Mouse (Mus musculus) heart, adult 11 months (tissue): ENCODE results near the gene Styxl1.

Experiments used
- DNase-seq: peaks from one replicate; pipeline ENCODE4 v3.0.0; 2022

Gene Styxl1

DNA sequence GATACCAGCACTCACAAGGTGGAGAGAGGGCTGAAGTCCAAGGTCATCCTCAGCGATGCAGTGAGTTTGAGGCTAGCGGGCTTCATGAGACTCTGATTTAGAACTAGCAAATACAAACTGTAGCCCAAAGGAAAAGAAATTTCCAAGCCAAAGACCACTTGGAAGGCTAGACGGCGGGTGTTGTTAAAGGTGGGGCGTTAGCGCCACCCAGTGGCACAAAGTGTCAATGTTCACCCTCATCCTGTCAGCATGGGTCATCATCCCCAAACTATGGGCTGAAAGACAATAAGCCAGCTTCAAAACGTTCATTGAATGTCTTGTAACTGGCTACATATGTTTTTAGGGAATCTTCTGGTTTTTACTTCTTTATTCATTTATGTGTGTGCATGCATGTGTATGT, 14.7 kb downstream of the Styxl1 start:
- peak; percentile 95 for DNase-seq

DNA sequence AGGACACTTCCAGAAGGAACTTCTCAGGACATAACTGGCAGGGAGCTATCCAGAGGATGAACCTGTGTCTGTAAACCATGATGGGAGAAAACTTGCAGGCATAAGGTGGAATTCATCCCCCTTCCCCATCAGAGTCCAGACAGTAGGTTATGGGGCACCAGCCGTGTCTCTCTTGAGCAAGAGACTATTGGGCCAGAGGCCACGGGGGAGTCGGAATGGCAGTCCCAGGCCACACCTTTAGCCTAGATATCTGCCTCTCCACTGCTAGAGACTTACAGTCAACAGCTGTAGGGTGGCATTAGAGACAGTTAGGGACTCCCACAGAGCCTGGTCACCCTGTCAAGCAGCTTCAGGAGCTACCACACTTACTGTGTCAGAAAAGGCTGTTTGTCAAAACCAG, 16.3 kb downstream of the Styxl1 start:
- no peak for DNase-seq

DNA sequence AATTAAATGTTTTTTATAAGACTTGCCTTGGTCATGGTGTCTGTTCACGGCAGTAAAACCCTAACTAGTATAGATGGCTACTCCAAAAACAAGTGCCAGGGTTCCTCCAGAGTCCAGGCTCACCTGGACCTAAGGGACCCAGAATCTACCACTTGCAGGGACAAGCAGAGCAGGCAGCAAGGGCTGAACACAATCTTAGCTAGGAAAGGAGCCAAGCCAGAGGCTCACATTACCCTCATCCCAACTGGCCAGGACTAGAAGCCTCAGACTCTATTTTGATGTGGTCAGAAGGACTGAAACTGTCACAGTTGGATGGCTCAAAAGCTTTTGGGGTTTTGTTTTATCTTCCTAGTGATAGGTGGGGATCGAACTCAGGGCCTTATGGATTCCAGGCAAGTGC, 26.6 kb downstream of the Styxl1 start:
- DNase-seq, result no peak

DNA sequence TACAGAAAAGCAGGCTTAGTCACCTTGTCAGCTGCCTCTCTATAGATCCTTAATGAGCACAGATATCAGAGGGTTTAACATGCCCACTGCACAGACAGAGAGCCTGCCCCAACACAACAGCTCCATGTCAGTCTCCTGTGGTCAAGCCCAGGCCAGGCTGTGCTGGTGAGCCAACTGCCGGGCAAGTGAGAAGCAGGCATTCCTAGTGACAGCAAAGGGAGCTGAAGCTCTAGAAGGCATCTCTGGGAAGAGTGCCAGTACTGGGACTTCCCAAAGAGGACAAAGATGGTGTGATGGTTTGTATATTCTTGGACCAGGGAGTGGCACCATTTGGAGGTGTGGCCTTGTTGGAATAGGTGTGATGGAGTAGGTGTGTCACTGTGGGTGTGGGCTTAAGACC, 27.1 kb downstream of the Styxl1 start:
- peak; percentile 84 for DNase-seq

DNA sequence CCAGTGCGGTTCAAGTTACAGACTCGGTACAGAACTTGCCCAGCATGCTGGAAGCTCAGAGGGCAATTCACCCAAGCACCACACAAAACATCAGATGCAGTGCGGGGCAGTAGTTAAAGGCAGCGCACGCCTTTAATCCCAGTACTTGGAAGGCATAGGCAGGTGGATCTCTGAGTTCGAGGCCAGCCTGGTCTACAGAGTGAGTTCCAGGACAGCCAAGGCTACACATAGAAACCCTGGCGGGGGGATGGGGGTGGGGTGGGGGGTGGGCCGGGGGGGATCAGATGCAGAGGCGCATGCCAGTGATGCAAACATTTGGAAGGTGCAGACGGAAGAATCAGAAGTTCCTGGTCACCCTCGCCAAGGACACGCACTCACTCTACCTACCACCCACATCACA, 33.4 kb downstream of the Styxl1 start:
- DNase-seq, result peak; percentile 93

DNA sequence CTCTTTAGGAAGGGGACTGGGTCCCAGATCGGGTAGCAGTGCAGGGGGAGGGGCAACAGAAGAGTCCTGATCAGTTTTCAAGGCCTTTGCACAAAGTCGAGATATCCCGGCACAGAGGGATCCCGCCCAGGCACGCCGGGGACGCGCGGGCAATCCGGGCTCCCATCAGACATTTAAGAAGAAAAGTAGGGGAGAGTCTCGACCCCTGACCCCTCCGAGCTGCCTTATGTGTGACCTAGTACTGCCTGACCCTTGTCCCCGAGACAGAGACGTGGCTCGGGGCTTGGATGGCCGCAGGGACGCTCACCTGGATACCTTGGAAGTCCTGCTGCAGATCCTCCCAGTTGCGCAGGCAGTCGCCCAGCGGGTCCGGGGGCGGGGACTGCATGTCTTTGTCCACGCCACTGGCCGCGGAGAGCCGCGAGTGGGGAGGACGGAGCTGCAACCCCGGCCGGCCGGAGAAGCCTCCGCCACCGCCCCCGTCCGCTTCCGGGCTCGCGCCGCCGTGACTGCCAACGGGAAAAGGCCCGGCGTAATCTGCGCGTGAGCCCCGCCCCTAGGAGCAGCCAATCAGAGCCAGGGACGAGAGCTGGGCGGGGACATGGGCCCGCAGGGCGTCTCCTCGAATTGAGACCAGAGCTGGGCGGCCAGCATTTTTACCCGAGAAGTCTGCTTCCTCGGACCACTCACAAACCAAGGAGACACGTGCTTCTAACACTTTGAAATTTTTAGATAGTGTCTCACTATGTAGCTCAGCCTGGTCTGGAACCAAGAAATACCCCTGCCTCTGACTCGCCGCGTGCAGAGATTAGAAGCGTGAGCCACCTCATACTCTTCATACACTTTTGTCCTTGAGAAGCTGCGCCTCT, 34.2 kb downstream of the Styxl1 start, which contains the start of gene Tmem120a:
Tmem120a (minus strand) TSS at position 708 of the 869 bp plus-strand sequence.
- DNase-seq, result peak; percentile 100

DNA sequence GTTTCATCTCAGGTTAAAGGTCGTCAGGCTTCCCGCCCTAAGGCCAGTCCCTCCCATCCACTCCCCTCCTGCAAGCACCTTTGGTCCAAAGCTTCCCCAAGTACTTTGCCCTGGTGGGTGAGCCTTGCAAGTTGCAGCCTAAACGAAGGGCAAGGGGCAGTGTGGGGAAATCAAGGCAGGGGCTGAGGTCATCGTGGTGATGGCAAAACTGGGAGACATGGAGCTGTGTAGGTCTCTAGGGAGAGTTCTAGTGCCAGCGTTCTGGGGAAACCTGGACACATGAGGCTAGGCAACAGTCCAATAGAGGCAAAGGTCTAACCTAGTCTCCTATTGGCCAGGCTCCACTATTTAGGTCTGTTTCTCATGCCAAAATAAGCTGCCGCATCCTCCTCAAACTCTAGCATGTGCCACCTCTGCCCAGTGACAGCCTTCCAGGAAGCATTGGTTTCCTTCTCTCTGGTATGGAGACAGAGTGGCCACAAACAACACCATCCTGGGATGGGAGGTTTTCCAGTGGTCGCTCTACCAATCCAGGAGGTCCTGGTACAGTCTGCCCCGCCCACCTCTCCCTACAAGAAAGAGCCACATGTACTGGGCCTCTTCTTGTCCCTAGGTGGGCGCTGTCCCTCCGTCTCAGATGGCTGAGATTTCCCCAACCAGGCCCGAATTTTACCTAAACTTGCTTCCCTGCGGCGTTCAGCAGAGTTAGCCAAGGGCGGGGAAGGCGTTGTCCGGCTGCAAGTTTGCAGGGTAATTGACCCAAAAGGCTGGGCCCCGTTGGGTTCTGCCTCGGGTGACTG, 35.0 kb downstream of the Styxl1 start:
- peak; percentile 94 for DNase-seq

DNA sequence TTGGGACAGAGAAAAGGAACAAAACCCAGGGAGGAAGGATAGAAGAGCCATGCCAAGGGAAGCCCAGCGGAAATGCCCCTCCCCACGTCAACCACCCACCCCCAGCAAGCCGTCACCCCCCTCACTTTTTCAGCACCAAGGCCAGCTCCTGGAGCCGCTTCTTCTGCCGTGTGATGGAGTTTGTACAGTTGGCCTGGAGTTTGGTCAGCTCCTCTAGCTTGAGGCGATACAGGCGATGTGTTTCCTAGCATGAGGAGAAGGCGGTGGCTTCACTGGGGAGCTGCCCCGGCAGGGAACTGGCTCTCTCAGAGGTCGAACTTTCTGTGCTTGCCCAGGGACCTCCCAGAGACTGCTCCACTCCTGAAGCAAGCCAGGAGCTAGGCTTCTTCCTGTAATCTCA, 36.0 kb downstream of the Styxl1 start:
- no peak for DNase-seq

DNA sequence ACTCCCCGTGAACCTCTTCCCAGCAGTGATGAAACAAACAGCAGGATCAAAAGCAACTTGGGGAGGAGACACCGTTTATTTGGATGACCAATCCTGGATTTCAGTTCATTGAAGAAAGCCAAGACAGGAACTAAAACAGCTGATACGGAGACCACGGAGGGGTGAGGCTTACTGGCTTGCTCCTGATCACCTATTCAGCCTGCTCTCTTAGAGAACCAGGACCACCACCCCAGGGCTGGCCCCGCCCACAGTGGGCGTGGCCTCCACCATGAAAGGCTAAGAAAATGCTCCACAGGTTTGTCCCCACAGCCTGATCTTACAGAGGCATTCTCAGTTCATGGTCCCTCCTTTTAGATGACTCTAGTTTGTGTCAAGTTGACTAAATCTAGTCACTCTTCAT, 39.9 kb downstream of the Styxl1 start:
- DNase-seq, result no peak

DNA sequence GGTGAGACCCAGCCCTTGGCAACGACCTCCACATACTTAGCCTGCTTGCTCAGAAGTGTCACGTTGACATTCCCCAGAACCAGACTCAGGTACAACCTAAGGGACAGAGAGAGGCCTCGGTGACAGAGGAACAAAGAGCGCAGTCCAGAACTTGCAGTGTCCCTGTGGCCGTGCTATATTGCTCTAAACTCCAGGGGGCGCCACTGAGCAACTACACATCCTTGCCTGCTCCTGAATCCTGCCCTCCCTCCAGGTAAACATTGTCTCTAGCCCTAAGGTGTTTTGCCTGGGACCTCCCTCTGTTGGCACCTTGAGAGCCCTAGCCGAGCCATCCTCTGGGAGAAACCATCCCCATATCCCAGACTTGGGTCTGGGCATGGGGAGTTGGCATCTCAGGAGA, 41.0 kb downstream of the Styxl1 start:
- no peak for DNase-seq

DNA sequence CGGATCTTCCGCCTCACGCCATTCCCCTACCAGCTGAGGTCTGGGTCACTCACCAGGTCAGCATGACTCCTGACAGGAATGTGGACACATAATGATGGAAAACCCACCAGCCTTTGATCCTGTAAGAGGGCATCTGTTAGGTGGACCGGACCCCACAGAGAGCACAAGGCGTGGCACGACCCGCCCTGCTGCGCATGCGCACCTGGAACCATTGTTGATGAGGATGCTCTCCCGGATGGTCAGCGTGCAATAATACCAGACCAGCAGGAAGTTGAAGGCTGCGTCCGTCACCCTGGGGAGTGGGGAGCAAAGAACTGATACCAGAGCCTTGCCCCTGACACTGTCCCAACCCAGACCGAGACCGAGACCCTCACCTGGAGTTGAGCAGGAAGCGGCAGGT, 41.6 kb downstream of the Styxl1 start:
- DNase-seq, result no peak

DNA sequence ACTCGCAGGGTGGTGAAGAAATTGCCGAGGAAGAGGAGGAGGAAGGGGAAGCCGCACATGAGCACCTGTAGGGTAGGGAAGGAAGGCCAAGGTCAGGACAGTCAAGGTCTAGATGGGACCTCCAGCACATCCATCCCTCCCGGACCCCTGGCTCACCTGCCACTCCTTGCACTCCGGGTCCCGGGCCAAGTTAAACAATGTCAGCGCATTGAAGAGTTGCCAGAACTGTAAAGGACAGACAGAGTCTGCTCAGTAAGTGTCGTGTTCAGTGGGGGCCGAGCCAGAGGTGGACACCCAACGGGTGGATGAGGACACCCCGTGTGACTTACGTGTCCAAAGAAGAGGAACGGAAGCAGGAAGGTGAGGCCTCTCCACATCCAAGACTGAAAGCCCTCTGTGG, 42.4 kb downstream of the Styxl1 start:
- DNase-seq, result no peak

DNA sequence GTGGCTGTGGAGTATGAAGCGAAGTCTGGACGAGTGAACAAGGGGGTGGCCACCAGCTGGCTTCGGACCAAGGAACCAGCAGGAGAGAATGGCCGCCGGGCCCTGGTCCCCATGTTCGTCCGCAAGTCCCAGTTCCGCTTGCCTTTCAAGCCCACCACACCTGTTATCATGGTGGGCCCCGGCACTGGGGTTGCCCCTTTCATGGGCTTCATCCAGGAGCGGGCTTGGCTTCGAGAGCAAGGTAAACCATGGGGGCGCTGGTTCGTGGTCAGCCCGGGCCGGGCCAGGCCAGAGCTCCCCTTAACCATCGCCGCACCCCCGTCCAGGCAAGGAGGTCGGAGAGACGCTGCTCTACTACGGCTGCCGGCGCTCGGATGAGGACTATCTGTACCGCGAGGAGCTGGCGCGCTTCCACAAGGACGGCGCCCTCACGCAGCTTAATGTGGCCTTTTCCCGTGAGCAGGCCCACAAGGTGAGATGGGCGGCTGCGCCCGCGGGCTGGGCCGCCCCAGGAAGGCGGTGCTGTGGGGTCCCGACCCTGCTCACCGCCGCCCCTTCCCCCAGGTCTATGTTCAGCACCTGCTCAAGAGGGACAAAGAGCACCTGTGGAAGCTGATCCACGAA, 44.0 kb downstream of the Styxl1 start:
- peak; percentile 94 for DNase-seq

DNA sequence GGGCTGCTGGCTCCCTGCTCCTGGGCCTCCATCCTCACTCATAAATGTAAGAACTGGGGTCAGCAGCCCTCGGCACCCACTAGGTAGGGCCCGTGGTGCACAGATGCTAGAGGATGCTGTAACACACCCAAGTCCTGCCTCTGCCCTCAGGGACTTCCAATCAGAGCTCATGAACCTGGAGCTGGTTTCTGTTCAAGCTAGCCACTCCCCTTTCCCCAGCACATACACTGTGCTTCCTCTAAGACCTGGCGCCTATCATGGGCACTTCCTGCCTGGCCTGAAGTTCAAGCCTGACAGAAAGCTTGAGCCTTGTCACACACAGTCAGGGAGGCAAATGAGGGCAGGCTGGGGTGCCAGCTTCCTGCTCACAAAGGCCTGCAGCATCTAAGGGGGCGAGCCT, 45.1 kb downstream of the Styxl1 start:
- DNase-seq, result no peak

DNA sequence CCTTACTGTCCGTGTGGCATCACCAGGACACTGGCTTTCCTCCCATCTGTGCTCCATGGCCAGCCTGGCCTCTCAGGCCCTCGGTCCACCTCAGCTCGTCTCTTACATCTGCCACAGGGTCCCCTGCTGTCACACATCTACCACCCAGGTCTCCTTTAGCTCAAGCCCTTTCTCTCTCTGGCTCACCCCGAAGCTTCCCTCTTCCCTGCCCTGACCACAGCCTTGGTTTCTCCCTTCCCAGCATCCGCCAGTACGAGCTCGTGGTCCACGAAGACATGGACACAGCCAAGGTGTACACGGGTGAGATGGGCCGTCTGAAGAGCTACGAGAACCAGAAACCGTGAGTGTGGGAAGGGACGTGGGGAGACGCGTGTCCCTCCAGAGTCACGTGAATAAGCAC, 46.9 kb downstream of the Styxl1 start:
- peak; percentile 91 for DNase-seq

DNA sequence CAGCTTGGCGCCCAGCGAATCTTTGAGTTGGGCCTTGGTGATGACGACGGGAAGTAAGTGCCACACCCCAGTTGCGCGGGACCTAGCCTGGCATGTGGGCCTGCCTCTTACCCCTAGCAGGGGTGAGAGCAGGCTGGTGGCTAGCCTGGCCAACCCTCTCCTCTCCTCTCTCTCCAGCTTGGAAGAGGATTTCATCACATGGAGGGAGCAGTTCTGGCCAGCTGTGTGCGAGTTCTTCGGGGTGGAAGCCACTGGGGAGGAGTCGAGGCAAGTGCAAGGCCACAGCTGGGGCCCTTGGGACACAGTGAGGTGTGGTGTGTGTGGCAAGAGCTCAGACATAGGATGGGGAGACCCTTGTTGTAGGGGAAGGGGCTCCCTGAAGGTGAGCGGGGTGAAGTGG, 47.3 kb downstream of the Styxl1 start:
- peak; percentile 92 for DNase-seq

DNA sequence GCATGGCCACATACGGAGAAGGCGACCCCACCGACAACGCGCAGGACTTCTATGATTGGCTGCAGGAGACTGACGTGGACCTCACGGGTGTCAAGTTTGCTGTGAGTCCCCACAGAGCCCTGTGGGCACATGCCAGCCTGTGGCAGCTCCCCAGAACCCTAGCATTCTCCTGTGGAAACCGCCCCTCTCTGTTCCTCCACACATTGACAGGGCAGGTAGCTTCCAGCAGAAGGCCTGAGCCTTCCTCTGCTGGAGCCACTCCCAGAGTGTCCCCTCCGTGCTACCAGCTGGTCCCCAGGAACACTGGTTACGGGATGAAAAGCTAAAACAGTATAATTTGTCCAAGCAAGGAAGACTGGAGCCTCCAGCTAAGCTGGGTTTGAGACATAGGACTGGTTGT, 47.9 kb downstream of the Styxl1 start:
- no peak for DNase-seq

DNA sequence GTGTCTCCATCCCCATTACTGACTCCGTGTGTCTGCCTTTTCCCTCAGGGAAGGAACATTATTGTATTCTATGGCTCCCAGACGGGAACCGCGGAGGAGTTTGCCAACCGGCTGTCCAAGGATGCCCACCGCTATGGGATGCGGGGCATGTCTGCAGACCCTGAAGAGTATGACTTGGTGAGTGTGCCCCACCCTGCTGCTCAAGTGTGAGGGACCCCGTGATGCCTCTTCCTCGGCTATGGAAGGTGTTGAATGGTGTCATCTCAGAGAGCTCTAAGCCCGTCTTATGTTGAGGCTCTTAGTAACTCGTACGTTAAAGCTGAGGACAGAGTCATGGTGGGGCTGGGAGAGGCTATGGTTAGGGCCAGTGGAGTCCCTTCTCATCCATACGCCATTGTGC, 48.8 kb downstream of the Styxl1 start:
- DNase-seq, result peak; percentile 92

DNA sequence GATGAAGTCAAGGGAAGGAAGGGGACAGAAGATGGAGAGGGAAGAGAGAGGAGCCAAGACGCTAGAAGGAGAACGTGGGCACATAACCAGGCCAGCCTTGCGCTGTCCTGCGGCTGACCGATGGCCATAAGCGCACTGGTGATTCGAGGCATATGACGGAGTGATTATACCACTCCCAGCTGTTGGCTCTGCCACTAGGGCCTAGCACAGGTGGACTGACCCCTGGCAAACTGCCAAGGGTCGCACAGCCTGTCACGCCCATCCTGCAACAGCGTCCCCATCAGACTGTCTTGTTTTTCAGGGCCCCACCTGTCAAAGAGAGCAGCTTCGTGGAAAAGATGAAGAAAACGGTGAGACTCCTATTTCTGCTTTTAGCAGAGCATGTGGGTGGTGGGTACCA, 49.8 kb downstream of the Styxl1 start:
- peak; percentile 91 for DNase-seq

DNA sequence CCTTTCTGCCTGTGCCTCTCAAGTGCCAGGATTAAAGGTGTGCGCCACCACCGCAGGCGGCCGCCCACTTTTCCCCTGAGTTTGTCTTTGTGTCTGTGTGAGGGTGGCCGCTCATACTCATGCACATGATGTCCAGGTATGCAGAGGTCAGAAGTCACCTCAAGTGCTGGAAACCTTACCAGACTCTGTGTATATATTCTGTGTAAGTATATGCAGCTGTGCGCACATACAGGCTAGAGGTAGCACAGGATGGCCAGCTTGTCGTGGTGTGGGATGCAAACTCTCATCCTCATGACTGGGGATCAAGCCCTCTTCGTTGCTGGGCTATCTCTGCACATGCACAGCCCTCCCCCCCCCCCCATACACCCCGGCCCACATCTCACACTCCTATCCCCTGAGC, 50.3 kb downstream of the Styxl1 start:
- DNase-seq, result peak; percentile 91

DNA sequence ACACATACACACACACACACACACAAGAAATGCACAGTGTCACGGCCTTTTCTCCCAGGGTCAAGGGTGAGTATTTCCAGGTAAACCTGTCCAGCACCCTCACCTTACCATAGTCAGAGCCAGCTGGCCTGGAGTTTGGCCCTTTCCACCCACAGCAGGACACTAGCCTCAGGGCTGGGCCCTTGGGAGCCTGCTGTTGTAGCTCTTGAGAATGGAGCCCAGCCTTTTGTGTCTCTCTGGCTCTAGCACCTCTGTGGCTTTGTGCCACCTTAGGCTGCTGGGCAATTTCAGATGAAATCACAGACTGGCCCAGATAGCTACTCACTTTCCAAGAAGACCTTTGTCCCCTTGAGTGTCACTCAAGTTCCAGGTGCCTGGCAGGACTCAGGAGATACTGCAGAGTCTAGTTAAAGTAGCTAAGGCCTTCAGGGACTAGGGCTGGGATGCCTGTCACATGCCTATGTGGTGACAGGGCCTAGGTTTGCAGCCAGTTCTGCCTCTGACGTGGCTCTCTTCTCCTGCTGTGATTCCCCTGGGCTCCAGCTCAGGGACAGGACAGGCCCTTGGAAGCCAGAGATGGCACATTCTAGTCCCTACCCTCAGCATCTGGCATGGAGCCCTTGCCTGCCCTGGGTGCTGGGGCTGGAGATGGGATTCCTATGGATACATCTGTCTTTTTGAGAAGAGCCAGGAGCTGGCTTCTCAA, 51.4 kb downstream of the Styxl1 start:
- DNase-seq, result peak; percentile 99

DNA sequence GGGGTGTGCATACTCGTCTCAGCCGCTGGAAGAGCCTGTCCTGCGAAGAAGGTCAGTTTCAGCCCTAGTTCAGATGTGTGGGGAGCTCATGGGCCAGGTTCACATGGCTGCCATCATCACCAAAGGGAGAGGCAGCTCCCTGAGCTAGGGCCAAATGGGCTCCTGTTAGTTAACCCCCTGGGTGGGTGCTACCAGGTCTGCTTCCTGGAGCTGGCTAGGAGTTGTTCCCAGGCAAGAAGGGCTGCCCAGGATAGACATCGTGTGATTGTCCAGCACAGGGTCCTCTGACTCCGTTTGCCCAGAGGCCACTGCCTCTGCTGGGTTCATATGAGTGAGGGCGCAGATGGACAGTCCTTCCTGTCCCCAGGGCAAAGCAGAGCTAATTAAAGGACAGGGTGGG, 52.2 kb downstream of the Styxl1 start:
- DNase-seq, result no peak

DNA sequence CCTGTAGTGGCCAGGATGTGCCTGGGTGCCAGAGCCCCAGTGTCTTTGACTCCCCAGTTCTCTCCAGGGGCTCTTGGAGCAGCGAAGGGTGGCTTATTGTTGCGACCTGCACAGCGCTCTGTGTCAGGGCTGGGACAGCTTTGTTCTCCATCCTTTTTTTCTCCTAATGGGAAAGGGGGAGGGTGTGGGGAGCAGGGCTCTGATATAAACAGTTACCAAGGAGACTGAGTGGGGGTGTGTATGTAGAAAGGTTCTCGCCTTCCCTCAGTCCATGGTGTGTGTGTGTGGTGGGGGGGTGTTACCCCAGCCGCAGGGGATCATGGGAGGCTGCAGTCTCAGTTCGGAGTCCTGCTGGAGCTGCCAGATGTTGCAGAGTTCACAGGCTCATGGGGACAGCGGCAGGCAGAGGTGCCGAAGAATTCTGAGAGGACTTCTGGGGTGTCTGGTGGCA, 52.8 kb downstream of the Styxl1 start:
- DNase-seq, result peak; percentile 98
